Mouse (Mus musculus) hindbrain, embryonic 13.5 days (tissue): ENCODE results near the gene Slc44a1. TPM values are rescaled to one million over a fixed set of nuclear protein-coding genes. Genes with fewer than 3 reads are reported as not detected.

Experiments used
- ATAC-seq: fragments of 200-750 bp; cut with Nextera tagmentation; 2 replicates; pipeline ENCODE4 v1.8.0; 2017; ENCODE audit warnings: moderate TSS enrichment; ENCODE audit not compliant: low FRiP score
- H3K27ac ChIP-seq: fragments of 300-500 bp; sonication (generic); 2 replicates; pipeline ENCODE4 v1.5.1; 2015; ENCODE audit warnings: inconsistent platforms, mild to moderate bottlenecking, moderate library complexity
- H3K27me3 ChIP-seq: fragments of 300-500 bp; sonication (generic); 2 replicates; pipeline ENCODE4 v1.6.1; 2015; ENCODE audit warnings: mild to moderate bottlenecking, inconsistent platforms
- H3K36me3 ChIP-seq: fragments of 300-500 bp; sonication (generic); 2 replicates; pipeline ENCODE4 v1.6.1; 2015; ENCODE audit warnings: mild to moderate bottlenecking, inconsistent platforms
- H3K4me1 ChIP-seq: fragments of 300-500 bp; sonication (generic); replicated peaks from 2 replicates; pipeline ENCODE4 v1.6.1; 2015; ENCODE audit warnings: inconsistent platforms
- H3K4me2 ChIP-seq: fragments of 300-500 bp; sonication (generic); 2 replicates; pipeline ENCODE4 v1.6.1; 2015; ENCODE audit warnings: inconsistent platforms, mild to moderate bottlenecking, moderate library complexity
- H3K4me3 ChIP-seq: fragments of 300-500 bp; sonication (generic); 2 replicates; pipeline ENCODE4 v1.5.1; 2015; ENCODE audit warnings: mild to moderate bottlenecking, inconsistent platforms
- H3K9ac ChIP-seq: fragments of 300-500 bp; sonication (generic); 2 replicates; pipeline ENCODE4 v1.6.1; 2015; ENCODE audit warnings: mild to moderate bottlenecking, inconsistent platforms
- H3K9me3 ChIP-seq: fragments of 300-500 bp; sonication (generic); 2 replicates; pipeline ENCODE4 v1.6.1; 2016; ENCODE audit warnings: inconsistent platforms
- WGBS: fragments of 180-500 bp; shearing (Covaris S2); methylation state at CpG from one replicate; pipeline ENCODE4 v1.1.7; 2015; 5-methylcytosine and 5-hydroxymethylcytosine counted together
- polyA plus RNA-seq: library from polyadenylated mRNA; unstranded; fragments of >200 nt; fragmentation: Nextera tagmentation; extraction: Ambion mirVana; gene quantifications from 2 replicates; pipeline ENCODE4 v1.2.1, GENCODE M21; 2015

Slc44a1 gene
- 8.8 and 9.8 TPM in 2 replicates for polyA plus RNA-seq

DNA sequence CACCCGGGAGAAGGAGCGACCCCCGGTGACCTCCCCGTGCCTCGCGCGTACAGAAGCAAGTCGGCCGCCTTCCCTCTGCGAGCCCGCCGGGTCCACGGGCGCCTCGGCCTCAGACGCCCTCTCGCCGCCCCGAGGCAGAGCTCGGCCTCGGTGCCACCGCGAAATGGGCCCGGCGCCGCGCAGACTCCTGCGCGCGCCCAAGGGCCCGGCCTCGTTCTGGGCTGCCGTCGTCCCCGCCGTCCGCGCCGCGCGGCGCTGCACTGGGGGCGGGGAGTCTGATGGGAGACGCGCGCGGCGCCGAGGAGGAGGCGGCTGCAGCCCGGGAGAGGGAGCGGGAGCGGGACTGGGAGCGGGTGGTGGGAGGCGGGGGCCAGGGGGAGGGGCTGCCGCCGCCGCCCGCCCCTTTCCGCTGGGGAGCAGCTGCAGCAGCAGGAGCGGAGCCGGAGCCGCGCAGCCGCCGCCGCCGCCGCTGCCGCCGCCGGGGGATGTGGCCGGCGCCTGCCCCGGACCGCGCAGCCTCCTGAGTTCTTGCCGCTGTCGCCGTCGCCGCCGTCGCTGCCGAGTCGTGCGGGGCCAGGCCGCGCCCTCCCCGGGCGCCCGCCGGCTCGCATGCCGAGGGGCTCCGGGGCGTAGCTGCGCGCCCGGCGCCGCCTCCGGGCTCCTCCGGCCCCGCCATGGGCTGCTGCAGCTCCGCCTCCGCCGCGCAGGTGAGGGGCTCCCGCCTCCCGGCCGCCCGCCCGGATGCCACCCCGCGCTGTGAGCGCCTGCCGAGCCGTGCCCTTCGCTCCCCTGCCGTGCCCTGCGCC is at the start of gene Slc44a1:
TSS of gene Slc44a1 (plus strand) at position 404 of the 806 bp plus-strand sequence.
- Histone ChIP-seq H3K27ac (peak within 1 kb of the TSS; percentile 88), H3K9me3 (no peaks in the 10 kb centered on the region), H3K9ac (peak within 1 kb of the TSS; percentile 90), H3K4me1 (peaks cover 31% of the 10 kb centered on the region), H3K4me2 (peak within 1 kb of the TSS; percentile 97), H3K36me3 (no peaks in the 10 kb centered on the region), H3K27me3 (peaks cover 5% of the 10 kb centered on the region; the same call in 1 of the 2 replicates), H3K4me3 (peak within 1 kb of the TSS; percentile 88)
- under 1% methylated on average over 52 of the region's 122 CpGs for WGBS
- peak; percentile 96 for ATAC-seq

GRCm38 (mm10) chr4:53395002-53395401 is 45.2 kb upstream of the Slc44a1 start:
- H3K4me3 ChIP-seq, result no peak overlapping the region
- no peaks in the 10 kb centered on the region for H3K27me3 ChIP-seq
- no peaks in the 10 kb centered on the region for H3K9me3 ChIP-seq
- no peaks in the 10 kb centered on the region for H3K36me3 ChIP-seq
- H3K4me2 ChIP-seq, result no peak overlapping the region
- no peaks in the 10 kb centered on the region for H3K4me1 ChIP-seq
- ATAC-seq, result no peak
- no peak overlapping the region for H3K9ac ChIP-seq
- no peak overlapping the region for H3K27ac ChIP-seq
- WGBS, result 86% methylated on average over 3 of the region's 3 CpGs

- H3K9ac ChIP-seq, result no peak overlapping the region
- H3K27ac ChIP-seq, result no peak overlapping the region
- H3K4me2 ChIP-seq, result no peak overlapping the region
- no peaks in the 10 kb centered on the region for H3K9me3 ChIP-seq
- H3K27me3 ChIP-seq, result no peaks in the 10 kb centered on the region
- no peak overlapping the region for H3K4me3 ChIP-seq
- no peaks in the 10 kb centered on the region for H3K4me1 ChIP-seq
- H3K36me3 ChIP-seq, result no peaks in the 10 kb centered on the region
- 74% methylated on average over 11 of the region's 11 CpGs for WGBS
- ATAC-seq, result no peak
Measured at GRCm38 (mm10) chr4:53396623-53397192, 43.5 kb upstream of the Slc44a1 start.

GRCm38 (mm10) chr4:53397280-53398117 is 42.7 kb upstream of the Slc44a1 start:
- WGBS, result 84% methylated on average over 4 of the region's 4 CpGs
- H3K9me3 ChIP-seq, result no peaks in the 10 kb centered on the region
- H3K36me3 ChIP-seq, result no peaks in the 10 kb centered on the region
- no peaks in the 10 kb centered on the region for H3K27me3 ChIP-seq
- H3K4me2 ChIP-seq, result no peak overlapping the region
- H3K4me1 ChIP-seq, result no peaks in the 10 kb centered on the region
- H3K4me3 ChIP-seq, result no peak overlapping the region
- no peak overlapping the region for H3K9ac ChIP-seq
- H3K27ac ChIP-seq, result no peak overlapping the region
- ATAC-seq, result no peak

- ATAC-seq, result no peak
- no peak overlapping the region for H3K4me2 ChIP-seq
- no peak overlapping the region for H3K4me3 ChIP-seq
- no peaks in the 10 kb centered on the region for H3K9me3 ChIP-seq
- H3K36me3 ChIP-seq, result no peaks in the 10 kb centered on the region
- WGBS, result 68% methylated on average over 5 of the region's 5 CpGs
- no peak overlapping the region for H3K9ac ChIP-seq
- no peak overlapping the region for H3K27ac ChIP-seq
- H3K4me1 ChIP-seq, result no peaks in the 10 kb centered on the region
- H3K27me3 ChIP-seq, result no peaks in the 10 kb centered on the region
Measured at GRCm38 (mm10) chr4:53398561-53398960, 41.7 kb upstream of the Slc44a1 start.

DNA sequence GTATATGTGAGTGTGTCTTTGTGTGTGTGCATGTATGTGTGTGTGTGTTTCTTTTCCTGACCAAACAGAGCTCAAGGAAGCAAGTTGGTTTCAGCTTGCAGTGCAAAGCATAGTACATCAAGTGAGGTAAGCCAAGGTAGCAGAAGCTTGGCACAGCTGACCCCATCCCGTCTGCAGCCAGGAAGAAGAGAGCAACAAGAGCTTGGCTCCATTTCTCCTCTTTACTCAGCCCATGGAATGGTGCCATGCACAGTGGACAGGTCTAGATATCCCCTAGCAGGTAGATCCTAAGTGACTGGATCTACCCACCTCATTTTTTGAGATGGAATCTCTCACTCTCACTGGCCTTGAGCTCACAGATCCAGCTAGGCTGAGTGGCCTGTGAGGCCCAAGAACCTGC is 40.8 kb upstream of the Slc44a1 start:
- Histone ChIP-seq H3K9me3 (no peaks in the 10 kb centered on the region), H3K4me3 (no peak overlapping the region), H3K36me3 (no peaks in the 10 kb centered on the region), H3K9ac (no peak overlapping the region), H3K4me2 (no peak overlapping the region), H3K27ac (no peak overlapping the region), H3K4me1 (no peaks in the 10 kb centered on the region), H3K27me3 (no peaks in the 10 kb centered on the region)
- no peak for ATAC-seq
- 89% methylated on average over 1 of the region's 1 CpGs for WGBS

DNA sequence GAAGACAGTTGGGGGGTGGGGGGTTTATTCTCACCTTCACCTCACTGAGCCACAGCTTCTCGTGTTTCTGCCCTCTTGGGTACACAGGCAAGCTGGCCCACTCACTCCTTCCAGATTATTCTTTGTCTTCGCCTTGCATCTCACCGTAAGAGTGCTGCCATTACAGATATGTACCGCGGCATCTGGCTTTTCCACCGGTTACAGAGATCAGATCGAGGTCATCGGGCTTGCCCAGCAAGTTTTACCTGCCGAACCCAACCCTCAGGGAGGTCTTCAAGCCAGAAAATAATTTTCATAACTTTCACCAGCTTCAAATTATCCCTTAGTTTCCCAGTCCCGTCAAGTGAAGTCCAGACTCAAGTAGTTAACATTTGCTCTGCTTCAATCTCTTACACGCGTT is 36.8 kb upstream of the Slc44a1 start:
- Histone ChIP-seq H3K9ac (no peak overlapping the region), H3K4me1 (no peaks in the 10 kb centered on the region), H3K9me3 (no peaks in the 10 kb centered on the region), H3K27me3 (no peaks in the 10 kb centered on the region), H3K4me2 (no peak overlapping the region), H3K4me3 (no peak overlapping the region), H3K27ac (no peak overlapping the region), H3K36me3 (no peaks in the 10 kb centered on the region)
- ATAC-seq, result no peak
- WGBS, result 94% methylated on average over 12 of the region's 12 CpGs

GRCm38 (mm10) chr4:53404431-53404925 is 35.7 kb upstream of the Slc44a1 start:
- no peak overlapping the region for H3K27ac ChIP-seq
- H3K9ac ChIP-seq, result no peak overlapping the region
- no peaks in the 10 kb centered on the region for H3K9me3 ChIP-seq
- no peaks in the 10 kb centered on the region for H3K4me1 ChIP-seq
- H3K4me2 ChIP-seq, result no peak overlapping the region
- H3K36me3 ChIP-seq, result no peaks in the 10 kb centered on the region
- no peak for ATAC-seq
- no peak overlapping the region for H3K4me3 ChIP-seq
- no peaks in the 10 kb centered on the region for H3K27me3 ChIP-seq
- WGBS, result 88% methylated on average over 6 of the region's 6 CpGs

GRCm38 (mm10) chr4:53406866-53407265 is 33.3 kb upstream of the Slc44a1 start:
- ATAC-seq, result no peak
- no peaks in the 10 kb centered on the region for H3K36me3 ChIP-seq

DNA sequence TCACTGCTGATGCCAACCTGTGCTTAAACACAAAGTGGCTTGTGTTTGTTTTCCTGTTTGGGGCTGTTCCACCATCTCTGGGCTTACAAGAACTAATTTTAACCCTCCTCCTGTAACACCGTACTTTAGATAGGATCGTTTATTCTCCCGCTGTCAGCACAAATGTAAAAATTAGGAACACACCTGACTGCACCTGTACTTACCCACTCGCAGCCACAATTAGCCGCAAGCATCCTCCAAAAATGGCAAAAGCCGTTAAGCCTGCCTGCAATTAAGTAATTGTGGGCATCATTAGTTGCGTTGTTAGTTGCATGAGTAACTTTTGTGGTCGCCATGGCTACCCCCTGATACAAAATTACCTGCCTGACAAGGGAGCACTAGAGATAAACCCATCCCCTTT is 31.4 kb upstream of the Slc44a1 start:
- 82% methylated on average over 8 of the region's 8 CpGs for WGBS
- no peaks in the 10 kb centered on the region for H3K9me3 ChIP-seq
- H3K27me3 ChIP-seq, result no peaks in the 10 kb centered on the region
- H3K27ac ChIP-seq, result no peak overlapping the region
- H3K9ac ChIP-seq, result no peak overlapping the region
- no peaks in the 10 kb centered on the region for H3K36me3 ChIP-seq
- no peaks in the 10 kb centered on the region for H3K4me1 ChIP-seq
- no peak overlapping the region for H3K4me2 ChIP-seq
- H3K4me3 ChIP-seq, result no peak overlapping the region
- no peak for ATAC-seq

More at GRCm38 (mm10) chr4:53406866-53407265, 33.3 kb upstream of the Slc44a1 start:
- H3K27me3 ChIP-seq, result no peaks in the 10 kb centered on the region
- no peak overlapping the region for H3K4me2 ChIP-seq
- no peak overlapping the region for H3K9ac ChIP-seq
- H3K4me3 ChIP-seq, result no peak overlapping the region
- no peak overlapping the region for H3K27ac ChIP-seq
- no peaks in the 10 kb centered on the region for H3K9me3 ChIP-seq
- H3K4me1 ChIP-seq, result no peaks in the 10 kb centered on the region

DNA sequence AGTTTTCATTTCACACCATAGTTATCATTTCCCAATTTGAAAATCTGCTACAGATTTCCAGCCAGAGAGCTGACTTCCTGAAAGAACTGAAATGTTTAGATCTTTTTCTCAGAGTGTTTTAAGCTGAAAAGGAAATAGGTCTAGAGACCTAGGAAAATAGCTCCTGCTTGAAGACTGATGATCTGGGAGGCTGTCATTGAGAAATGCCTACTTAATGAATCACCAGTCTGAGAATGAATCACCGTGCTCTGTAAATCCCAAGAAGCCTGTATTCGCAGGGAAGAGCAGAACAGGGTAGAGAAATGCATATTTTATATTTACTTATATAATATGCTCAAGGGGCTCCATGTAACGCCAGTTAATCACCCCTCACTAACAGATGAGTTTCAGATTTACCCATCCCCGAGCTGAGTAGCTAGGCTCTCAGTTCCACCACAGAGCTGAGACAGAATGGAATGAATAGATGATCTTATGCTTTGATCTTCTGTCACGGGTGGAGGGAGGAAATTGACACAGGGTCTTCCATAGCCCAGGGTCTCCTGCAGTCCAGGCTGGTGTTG is 30.6 kb upstream of the Slc44a1 start:
- no peak for ATAC-seq
- Histone ChIP-seq H3K9me3 (no peaks in the 10 kb centered on the region), H3K4me2 (no peak overlapping the region), H3K4me1 (no peaks in the 10 kb centered on the region), H3K4me3 (no peak overlapping the region), H3K27me3 (no peaks in the 10 kb centered on the region), H3K9ac (no peak overlapping the region), H3K36me3 (no peaks in the 10 kb centered on the region), H3K27ac (no peak overlapping the region)
- 22% methylated on average over 5 of the region's 5 CpGs for whole genome bisulfite sequencing

- no peak overlapping the region for H3K9ac ChIP-seq
- H3K27ac ChIP-seq, result no peak overlapping the region
- WGBS, result 95% methylated on average over 5 of the region's 5 CpGs
- no peak overlapping the region for H3K4me2 ChIP-seq
- no peak for ATAC-seq
- no peaks in the 10 kb centered on the region for H3K9me3 ChIP-seq
- H3K4me3 ChIP-seq, result no peak overlapping the region
- no peaks in the 10 kb centered on the region for H3K36me3 ChIP-seq
- no peaks in the 10 kb centered on the region for H3K4me1 ChIP-seq
- no peaks in the 10 kb centered on the region for H3K27me3 ChIP-seq
Measured at GRCm38 (mm10) chr4:53410752-53411151, 29.5 kb upstream of the Slc44a1 start.
